Mouse (Mus musculus): ENCODE data around the gene Hoxa9.

Hoxa9 gene

GRCm38 (mm10) chr6:52203371-52204049, 27.4 kb downstream of the Hoxa9 start:
- DNase-seq (ENCODE audit: low spot score) = no peak

GRCm38 (mm10) chr6:52203121-52203370, 27.8 kb downstream of the Hoxa9 start:
- DNase-seq (ENCODE audit: low spot score) = no peak

- no peak for DNase-seq (ENCODE audit: low spot score)
Measured at GRCm38 (mm10) chr6:52202362-52203120, 28.3 kb downstream of the Hoxa9 start.

- DNase-seq (ENCODE audit: low spot score) = no peak
Measured at GRCm38 (mm10) chr6:52201269-52201668, 29.6 kb downstream of the Hoxa9 start.

- no peak for DNase-seq (ENCODE audit: low spot score)
Measured at GRCm38 (mm10) chr6:52200751-52201250, 30.1 kb downstream of the Hoxa9 start.

- DNase-seq (ENCODE audit: low spot score) = no peak
Measured at GRCm38 (mm10) chr6:52200073-52200750, 30.7 kb downstream of the Hoxa9 start.

GRCm38 (mm10) chr6:52197271-52197670, 33.6 kb downstream of the Hoxa9 start:
- DNase-seq (ENCODE audit: low spot score) = no peak

- DNase-seq (ENCODE audit: low spot score) = no peak
Measured at GRCm38 (mm10) chr6:52196811-52197210, 34.1 kb downstream of the Hoxa9 start.

- no peak for DNase-seq (ENCODE audit: low spot score)
Measured at GRCm38 (mm10) chr6:52194690-52195089, 36.2 kb downstream of the Hoxa9 start.

- peak; percentile 90 for DNase-seq (ENCODE audit: low spot score)
Measured at GRCm38 (mm10) chr6:52191860-52192550, 38.9 kb downstream of the Hoxa9 start.

- no peak for DNase-seq (ENCODE audit: low spot score)
Measured at GRCm38 (mm10) chr6:52190906-52191810, 39.7 kb downstream of the Hoxa9 start, which contains the start of gene Hoxa4. TSS of gene Hoxa4 (minus strand) at chr6:52191753.

GRCm38 (mm10) chr6:52190410-52190809, 40.5 kb downstream of the Hoxa9 start:
- DNase-seq (ENCODE audit: low spot score) = no peak

- no peak for DNase-seq (ENCODE audit: low spot score)
Measured at GRCm38 (mm10) chr6:52189909-52190308, 41.0 kb downstream of the Hoxa9 start.

GRCm38 (mm10) chr6:52189172-52189591, 41.7 kb downstream of the Hoxa9 start:
- no peak for DNase-seq (ENCODE audit: low spot score)

GRCm38 (mm10) chr6:52186500-52186899, 44.4 kb downstream of the Hoxa9 start:
- DNase-seq (ENCODE audit: low spot score) = no peak

GRCm38 (mm10) chr6:52185834-52186233, 45.1 kb downstream of the Hoxa9 start:
- no peak for DNase-seq (ENCODE audit: low spot score)

- DNase-seq (ENCODE audit: low spot score) = no peak
Measured at GRCm38 (mm10) chr6:52185222-52185621, 45.7 kb downstream of the Hoxa9 start.

GRCm38 (mm10) chr6:52184668-52185067, 46.2 kb downstream of the Hoxa9 start:
- DNase-seq (ENCODE audit: low spot score) = no peak

GRCm38 (mm10) chr6:52183311-52184080, 47.4 kb downstream of the Hoxa9 start:
- no peak for DNase-seq (ENCODE audit: low spot score)

- no peak for DNase-seq (ENCODE audit: low spot score)
Measured at GRCm38 (mm10) chr6:52182793-52183192, 48.1 kb downstream of the Hoxa9 start.

Measured in urinary bladder, postnatal 25 days (tissue).